Mouse (Mus musculus) cortical plate, adult 2 months (tissue): ENCODE results near the gene Phrf1. TPM values are rescaled to one million over a fixed set of nuclear protein-coding genes. Genes with fewer than 3 reads are reported as not detected.

Source experiments
- H3K27ac ChIP-seq: fragments of 200-500 bp; 2 replicates; pipeline ENCODE4 v1.5.1; 2012; ENCODE audit warnings: low read length, control low read depth, inconsistent platforms; ENCODE audit not compliant: insufficient read depth
- H3K4me1 ChIP-seq: fragments of 200-500 bp; 2 replicates; pipeline ENCODE4 v1.6.1; 2011; ENCODE audit warnings: low read length; ENCODE audit not compliant: control insufficient read depth, insufficient read depth
- H3K4me3 ChIP-seq: fragments of 200-500 bp; 2 replicates; pipeline ENCODE4 v1.5.1; 2011; ENCODE audit warnings: mild to moderate bottlenecking, low read length, control low read depth; ENCODE audit not compliant: insufficient read depth
- CTCF ChIP-seq: fragments of 200-500 bp; IDR thresholded peaks from 2 replicates; pipeline ENCODE4 v1.5.1; 2011; ENCODE audit warnings: mild to moderate bottlenecking, control low read depth, low read length; ENCODE audit not compliant: insufficient read depth; ENCODE audit errors: extremely low read depth
- POLR2A ChIP-seq: fragments of 200-500 bp; IDR thresholded peaks from 2 replicates; pipeline ENCODE4 v1.6.1; 2011; ENCODE audit warnings: mild to moderate bottlenecking, low read length, control low read depth; ENCODE audit not compliant: insufficient read depth; ENCODE audit errors: extremely low read depth
- polyA plus RNA-seq: library from polyadenylated mRNA; depleted of rRNA; stranded (reverse); fragments of >200 nt; gene quantifications from 2 replicates; pipeline ENCODE4 v1.2.3, GENCODE M21; 2012

The Phrf1 gene
- polyA plus RNA-seq, 1 experiment = 26.0 TPM

- Histone ChIP-seq H3K4me1 (0 out of 2 replicates have a peak, but pooled peaks cover 2% of the 10 kb centered on the region), H3K4me3 (peak overlapping the region; percentile 40), H3K27ac (no peak overlapping the region)
- TF ChIP-seq CTCF (no peak), POLR2A (no peak)
Measured at GRCm38 (mm10) chr7:141194409-141194808, 34.2 kb upstream of the Phrf1 start.

- Histone ChIP-seq H3K27ac (no peak overlapping the region), H3K4me1 (0 out of 2 replicates have a peak, but pooled peaks cover 2% of the 10 kb centered on the region), H3K4me3 (peak overlapping the region; percentile 40)
- TF ChIP-seq POLR2A = peak; percentile 29; the same call in 1 of the 2 replicates
- TF ChIP-seq CTCF = no peak
Measured at GRCm38 (mm10) chr7:141194830-141195229, 33.8 kb upstream of the Phrf1 start.

GRCm38 (mm10) chr7:141195754-141196153 is 32.8 kb upstream of the Phrf1 start:
- no peak for TF ChIP-seq CTCF
- TF ChIP-seq POLR2A = no peak
- no peak overlapping the region for H3K27ac ChIP-seq
- H3K4me1 ChIP-seq = 0 out of 2 replicates have a peak, but pooled peaks cover 2% of the 10 kb centered on the region
- no peak overlapping the region for H3K4me3 ChIP-seq

GRCm38 (mm10) chr7:141196619-141197282 is 31.8 kb upstream of the Phrf1 start:
- no peak overlapping the region for H3K27ac ChIP-seq
- no peak for TF ChIP-seq POLR2A
- TF ChIP-seq CTCF = no peak
- no peak overlapping the region for H3K4me3 ChIP-seq
- H3K4me1 ChIP-seq = 0 out of 2 replicates have a peak, but pooled peaks cover 2% of the 10 kb centered on the region

- H3K4me1 ChIP-seq = no peaks in the 10 kb centered on the region
- no peak overlapping the region for H3K4me3 ChIP-seq
- H3K27ac ChIP-seq = no peak overlapping the region
- TF ChIP-seq CTCF (no peak), POLR2A (no peak)
Measured at GRCm38 (mm10) chr7:141198121-141198520, 30.5 kb upstream of the Phrf1 start.

- Histone ChIP-seq H3K27ac (no peak overlapping the region), H3K4me3 (no peak overlapping the region), H3K4me1 (no peaks in the 10 kb centered on the region)
- TF ChIP-seq POLR2A (no peak), CTCF (no peak)
Measured at GRCm38 (mm10) chr7:141204546-141204945, 24.0 kb upstream of the Phrf1 start.

- Histone ChIP-seq H3K4me1 (no peaks in the 10 kb centered on the region), H3K4me3 (no peak overlapping the region), H3K27ac (no peak overlapping the region)
- TF ChIP-seq CTCF (no peak), POLR2A (no peak)
Measured at GRCm38 (mm10) chr7:141205504-141205903, 23.1 kb upstream of the Phrf1 start.

GRCm38 (mm10) chr7:141206182-141206937 is 22.2 kb upstream of the Phrf1 start:
- TF ChIP-seq POLR2A = no peak
- no peak for TF ChIP-seq CTCF
- Histone ChIP-seq H3K4me3 (no peak overlapping the region), H3K4me1 (no peaks in the 10 kb centered on the region), H3K27ac (no peak overlapping the region)

GRCm38 (mm10) chr7:141209526-141209925 is 19.1 kb upstream of the Phrf1 start:
- Histone ChIP-seq H3K4me3 (no peak overlapping the region), H3K27ac (no peak overlapping the region), H3K4me1 (no peaks in the 10 kb centered on the region)
- no peak for TF ChIP-seq POLR2A
- no peak for TF ChIP-seq CTCF
